ENCODE assay signal across 18 mouse cellular contexts in the genomic region with DNA sequence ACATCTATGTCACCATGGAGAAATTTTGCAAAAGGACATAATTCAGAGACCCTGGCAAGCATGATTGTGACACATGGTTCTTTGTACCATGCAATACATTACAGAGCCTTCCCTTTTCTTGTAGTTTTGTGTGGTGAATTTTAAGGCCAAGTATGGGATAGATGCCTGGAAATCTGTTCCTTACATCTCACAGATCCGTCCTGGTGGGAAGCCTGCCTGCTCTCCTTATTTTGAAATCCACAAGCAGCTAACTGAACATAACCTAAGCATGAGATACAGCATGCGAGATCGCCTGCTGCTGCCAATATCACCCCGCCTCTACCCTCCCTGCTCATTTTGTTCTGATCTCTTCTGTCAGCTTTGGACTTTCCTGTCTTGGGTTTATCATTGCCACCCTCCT.
DNase-seq lines count a peak whose midpoint lies in the region; ATAC-seq and TF ChIP-seq lines count a peak whose summit lies in the region.
"Had no signal": no experiment of that assay in that cellular context is flagged by ENCODE, and none has a peak within 500 bp of the region (broad histone marks: within the 10 kb centered on the region; RNA-seq: fewer than 3 reads in every experiment).

No protein-coding gene starts in this region.

- H3K79me2 ChIP-seq in heart, adult 2 months (replicated peaks; ENCODE audit: control insufficient read depth, insufficient read depth, low read length) = no peaks in the 10 kb centered on the region

- intact Hi-C loops in heart, adult 2 months (cut with DNase I) = no loop called here

- TF ChIP-seq EP300 in heart, postnatal 0 days (IDR thresholded peaks at IDR 0.05; ENCODE audit: low read depth) = no peak
- no peak for TF ChIP-seq EP300 in heart, adult 2 months (IDR thresholded peaks at IDR 0.05; ENCODE audit: insufficient read depth, low read depth, low read length)

- peak overlapping the region; percentile 17; the same call in 1 of the 2 replicates for H3K4me2 ChIP-seq in heart, postnatal 0 days (ENCODE audit: low read depth, low read length)
- H3K4me2 ChIP-seq: embryonic facial prominence, embryonic 12.5 days; intestine, embryonic 15.5 days; limb, embryonic 15.5 days; midbrain, embryonic 13.5 days had no signal

- no peak for TF ChIP-seq CTCF in cerebellum, adult 2 months (IDR thresholded peaks at IDR 0.05; ENCODE audit: borderline replicate concordance, insufficient read depth, low read depth, low read length)
- TF ChIP-seq CTCF in heart, postnatal 0 days (IDR thresholded peaks at IDR 0.05; ENCODE audit: low read depth) = no peak
- no peak for TF ChIP-seq CTCF in heart, adult 2 months (IDR thresholded peaks at IDR 0.05)

- no peak overlapping the region for H3K4me3 ChIP-seq in cerebellum, adult 2 months (replicated peaks; ENCODE audit: insufficient read depth, low read depth, low read length)
- H3K4me3 ChIP-seq in heart, postnatal 0 days (ENCODE audit: low read depth, low read length) = no peak overlapping the region
- H3K4me3 ChIP-seq in heart, adult 2 months = no peak overlapping the region
- H3K4me3 ChIP-seq: embryonic facial prominence, embryonic 12.5 days; hindbrain, embryonic 10.5 days; intestine, embryonic 15.5 days; limb, embryonic 15.5 days; midbrain, embryonic 13.5 days had no signal

- H3K27me3 ChIP-seq in cerebellum, adult 2 months (ENCODE audit: control insufficient read depth, insufficient read depth, low read length) = no peaks in the 10 kb centered on the region
- no peaks in the 10 kb centered on the region for H3K27me3 ChIP-seq in heart, postnatal 0 days (ENCODE audit: control insufficient read depth, insufficient read depth, low read length)
- H3K27me3 ChIP-seq in heart, adult 2 months (ENCODE audit: control insufficient read depth, insufficient read depth, low read length) = no peaks in the 10 kb centered on the region
- H3K27me3 ChIP-seq: embryonic facial prominence, embryonic 12.5 days; intestine, embryonic 15.5 days; limb, embryonic 15.5 days; midbrain, embryonic 13.5 days had no signal

- H3K27ac ChIP-seq in cerebellum, adult 2 months (ENCODE audit: insufficient read depth, low read length) = no peak overlapping the region
- H3K27ac ChIP-seq in heart, postnatal 0 days (ENCODE audit: low read depth) = no peak overlapping the region
- H3K27ac ChIP-seq in heart, adult 2 months = no peak overlapping the region
- H3K27ac ChIP-seq: embryonic facial prominence, embryonic 12.5 days; hindbrain, embryonic 10.5 days; intestine, embryonic 15.5 days; limb, embryonic 15.5 days; macrophage; midbrain, embryonic 13.5 days had no signal

- peak; percentile 7 to 22 for DNase-seq in cerebellum, adult 2 months
- DNase-seq in cerebellum, postnatal 4 days (ENCODE audit: low spot score in 2 of 2) = no peak
- DNase-seq in heart, postnatal 0 days (ENCODE audit: low spot score) = no peak
- DNase-seq in heart, adult 2 months = no peak
- peak; percentile 4 to 6 for DNase-seq in cerebellum, postnatal 36 days
- peak; percentile 10 to 19 for DNase-seq in layer of hippocampus, postnatal 10 days (ENCODE audit: low spot score in 2 of 2)
- DNase-seq in urinary bladder, postnatal 25 days (ENCODE audit: low spot score) = no peak
- DNase-seq in liver = no peak
- DNase-seq: adrenal gland, postnatal 25 days; lung, adult 18-20 months; thymus, adult 18-20 months had no signal

- no peak for TF ChIP-seq POLR2A in cerebellum, adult 2 months (IDR thresholded peaks at IDR 0.05; ENCODE audit: borderline replicate concordance, insufficient read depth, low read length)
- no peak for TF ChIP-seq POLR2A in heart, adult 2 months (IDR thresholded peaks at IDR 0.05; ENCODE audit: insufficient read depth, low read depth, low read length)

- H3K4me1 ChIP-seq in cerebellum, adult 2 months (ENCODE audit: control insufficient read depth, insufficient read depth, low read length) = no peaks in the 10 kb centered on the region
- peaks cover 11% of the 10 kb centered on the region; the same call in 1 of the 2 replicates for H3K4me1 ChIP-seq in heart, postnatal 0 days (ENCODE audit: control insufficient read depth, insufficient read depth)
- no peaks in the 10 kb centered on the region for H3K4me1 ChIP-seq in heart, adult 2 months (ENCODE audit: control insufficient read depth, insufficient read depth, low read length)
- H3K4me1 ChIP-seq: embryonic facial prominence, embryonic 12.5 days; hindbrain, embryonic 10.5 days; intestine, embryonic 15.5 days; limb, embryonic 15.5 days; midbrain, embryonic 13.5 days had no signal

- no peak for ATAC-seq in heart, postnatal 0 days (ENCODE audit: insufficient read depth, low read depth)
- ATAC-seq: activated CD4-positive, CD25-positive, alpha-beta regulatory T cell, adult 4 months; intestine, embryonic 15.5 days; midbrain, embryonic 13.5 days had no signal

- H3K36me3 ChIP-seq in heart, postnatal 0 days (replicated peaks; ENCODE audit: control insufficient read depth, insufficient read depth, low read length) = no peaks in the 10 kb centered on the region
- H3K36me3 ChIP-seq in heart, adult 2 months (ENCODE audit: control insufficient read depth, insufficient read depth, low read length) = no peaks in the 10 kb centered on the region
- H3K36me3 ChIP-seq: embryonic facial prominence, embryonic 12.5 days; hindbrain, embryonic 10.5 days; intestine, embryonic 15.5 days; limb, embryonic 15.5 days; midbrain, embryonic 13.5 days had no signal

- H3K9ac ChIP-seq in heart, postnatal 0 days (replicated peaks; ENCODE audit: low read depth, low read length) = no peak overlapping the region
- H3K9ac ChIP-seq in heart, adult 2 months (ENCODE audit: low read depth, low read length) = no peak overlapping the region
- H3K9ac ChIP-seq: embryonic facial prominence, embryonic 12.5 days; intestine, embryonic 15.5 days; limb, embryonic 15.5 days; midbrain, embryonic 13.5 days had no signal

- 18% methylated on average over 4 of the region's 4 CpGs for WGBS in cerebellum, adult 2 months
- 33% methylated on average over 4 of the region's 4 CpGs for WGBS in heart, postnatal 0 days
- 41% methylated on average over 4 of the region's 4 CpGs for WGBS in heart, adult 2 months

- H3K9me3 ChIP-seq in heart, postnatal 0 days (replicated peaks; ENCODE audit: control insufficient read depth, low read length) = no peaks in the 10 kb centered on the region
- H3K9me3 ChIP-seq: embryonic facial prominence, embryonic 12.5 days; hindbrain, embryonic 10.5 days; intestine, embryonic 15.5 days; limb, embryonic 15.5 days; midbrain, embryonic 13.5 days had no signal

Comparison
In these comparisons a context has a peak if more than half of its experiments do, and no peak if none do; other contexts are left out.
1. DNase-seq: peak in cerebellum, adult 2 months (2 of 2), cerebellum, postnatal 36 days (2 of 2) and layer of hippocampus, postnatal 10 days (2 of 2); none in cerebellum, postnatal 4 days (0 of 2), heart, postnatal 0 days (single experiment), heart, adult 2 months (0 of 2), urinary bladder, postnatal 25 days (single experiment) and liver (single experiment).